In genomic region chr2:38533322-38533721, GRCm38 (mm10) we compare ENCODE assay signal across 8 mouse cellular contexts. TPM values are rescaled to one million over a fixed set of nuclear protein-coding genes. Genes with fewer than 3 reads are reported as not detected.
A peak's percentile ranks its signal among the peaks of the same experiment; 100 is the strongest.
DNase-seq lines count a peak whose midpoint lies in the region; ATAC-seq and TF ChIP-seq lines count a peak whose summit lies in the region.

No protein-coding gene starts in this region.

- TF ChIP-seq CTCF in heart, postnatal 0 days (IDR thresholded peaks at IDR 0.05; ENCODE audit: low read depth), result no peak

- DNase-seq in midbrain, embryonic 14.5 days, result no peak
- peak; percentile 84 for DNase-seq in heart, postnatal 0 days (ENCODE audit: low spot score)
- no peak for DNase-seq in liver, embryonic 11.5 days (ENCODE audit: low spot score)
- no peak for DNase-seq in frontal cortex, postnatal 10 days (ENCODE audit: low spot score in 2 of 2)
- no peak for DNase-seq in testis, postnatal 10 days (ENCODE audit: low spot score)
- no peak for DNase-seq in urinary bladder, postnatal 10 days (ENCODE audit: low spot score)

- H3K4me3 ChIP-seq in midbrain, embryonic 13.5 days (replicated peaks), result no peak overlapping the region
- no peak overlapping the region for H3K4me3 ChIP-seq in midbrain, embryonic 14.5 days (replicated peaks; ENCODE audit: low read depth, low read length)
- no peak overlapping the region for H3K4me3 ChIP-seq in heart, postnatal 0 days (ENCODE audit: low read depth, low read length)
- H3K4me3 ChIP-seq in liver, embryonic 11.5 days (ENCODE audit: low read depth, low read length), result no peak overlapping the region
- H3K4me3 ChIP-seq in stomach, embryonic 15.5 days (replicated peaks), result no peak overlapping the region

- H3K4me2 ChIP-seq in midbrain, embryonic 13.5 days (replicated peaks), result no peak overlapping the region
- no peak overlapping the region for H3K4me2 ChIP-seq in midbrain, embryonic 14.5 days (ENCODE audit: low read length)
- 0 out of 2 replicates have a peak overlapping the region, but pooled peaks have one; percentile 22 for H3K4me2 ChIP-seq in heart, postnatal 0 days (ENCODE audit: low read depth, low read length)
- H3K4me2 ChIP-seq in liver, embryonic 11.5 days, result peak overlapping the region; percentile 44
- 0 out of 2 replicates have a peak overlapping the region, but pooled peaks have one; percentile 8 for H3K4me2 ChIP-seq in stomach, embryonic 15.5 days

- H3K27me3 ChIP-seq in midbrain, embryonic 13.5 days, result no peaks in the 10 kb centered on the region
- H3K27me3 ChIP-seq in midbrain, embryonic 14.5 days (ENCODE audit: control insufficient read depth, insufficient read depth, low read length), result no peaks in the 10 kb centered on the region
- H3K27me3 ChIP-seq in heart, postnatal 0 days (ENCODE audit: control insufficient read depth, insufficient read depth, low read length), result no peaks in the 10 kb centered on the region
- H3K27me3 ChIP-seq in liver, embryonic 11.5 days (replicated peaks; ENCODE audit: control insufficient read depth, insufficient read depth, low read length), result no peaks in the 10 kb centered on the region
- no peaks in the 10 kb centered on the region for H3K27me3 ChIP-seq in stomach, embryonic 15.5 days (replicated peaks)

- 0 out of 2 replicates have a peak overlapping the region, but pooled peaks have one; percentile 10 for H3K9ac ChIP-seq in midbrain, embryonic 13.5 days (replicated peaks)
- H3K9ac ChIP-seq in midbrain, embryonic 14.5 days (replicated peaks; ENCODE audit: low read length), result no peak overlapping the region
- H3K9ac ChIP-seq in heart, postnatal 0 days (replicated peaks; ENCODE audit: low read depth, low read length), result no peak overlapping the region
- H3K9ac ChIP-seq in liver, embryonic 11.5 days (ENCODE audit: low read depth, low read length), result no peak overlapping the region
- no peak overlapping the region for H3K9ac ChIP-seq in stomach, embryonic 15.5 days

- H3K4me1 ChIP-seq in midbrain, embryonic 13.5 days (replicated peaks), result peaks cover 74% of the 10 kb centered on the region
- H3K4me1 ChIP-seq in midbrain, embryonic 14.5 days (ENCODE audit: control insufficient read depth, insufficient read depth, low read length), result peaks cover 28% of the 10 kb centered on the region
- H3K4me1 ChIP-seq in heart, postnatal 0 days (ENCODE audit: control insufficient read depth, insufficient read depth), result peaks cover 72% of the 10 kb centered on the region
- peaks cover 82% of the 10 kb centered on the region for H3K4me1 ChIP-seq in liver, embryonic 11.5 days (replicated peaks; ENCODE audit: control insufficient read depth, insufficient read depth, low read length)
- H3K4me1 ChIP-seq in stomach, embryonic 15.5 days, result peaks cover 81% of the 10 kb centered on the region

- no peak for ATAC-seq in midbrain, embryonic 13.5 days
- ATAC-seq in midbrain, embryonic 14.5 days (ENCODE audit: low FRiP score, low TSS enrichment), result no peak
- ATAC-seq in heart, postnatal 0 days (ENCODE audit: insufficient read depth, low read depth), result peak; percentile 61
- peak; percentile 43 for ATAC-seq in liver, embryonic 11.5 days (replicated peaks; ENCODE audit: low FRiP score)
- ATAC-seq in stomach, embryonic 15.5 days (ENCODE audit: insufficient read depth, low FRiP score, low read depth), result no peak

- no peaks in the 10 kb centered on the region for H3K9me3 ChIP-seq in midbrain, embryonic 13.5 days
- no peaks in the 10 kb centered on the region for H3K9me3 ChIP-seq in midbrain, embryonic 14.5 days (ENCODE audit: control insufficient read depth, low read length)
- H3K9me3 ChIP-seq in heart, postnatal 0 days (replicated peaks; ENCODE audit: control insufficient read depth, low read length), result no peaks in the 10 kb centered on the region
- H3K9me3 ChIP-seq in liver, embryonic 11.5 days (ENCODE audit: control insufficient read depth, low read length), result no peaks in the 10 kb centered on the region
- H3K9me3 ChIP-seq in stomach, embryonic 15.5 days, result no peaks in the 10 kb centered on the region

- no peak overlapping the region for H3K27ac ChIP-seq in midbrain, embryonic 13.5 days
- no peak overlapping the region for H3K27ac ChIP-seq in midbrain, embryonic 14.5 days (replicated peaks; ENCODE audit: low read depth, low read length)
- peak overlapping the region; percentile 84 for H3K27ac ChIP-seq in heart, postnatal 0 days (ENCODE audit: low read depth)
- H3K27ac ChIP-seq in liver, embryonic 11.5 days (ENCODE audit: low read depth, low read length), result peak overlapping the region; percentile 50; the same call in 1 of the 2 replicates
- H3K27ac ChIP-seq in stomach, embryonic 15.5 days, result peak overlapping the region; percentile 50; the same call in 1 of the 2 replicates

- H3K36me3 ChIP-seq in midbrain, embryonic 13.5 days, result no peaks in the 10 kb centered on the region
- no peaks in the 10 kb centered on the region for H3K36me3 ChIP-seq in midbrain, embryonic 14.5 days (ENCODE audit: control insufficient read depth, insufficient read depth, low read length)
- H3K36me3 ChIP-seq in heart, postnatal 0 days (replicated peaks; ENCODE audit: control insufficient read depth, insufficient read depth, low read length), result no peaks in the 10 kb centered on the region
- H3K36me3 ChIP-seq in liver, embryonic 11.5 days (ENCODE audit: control insufficient read depth, insufficient read depth, low read length), result no peaks in the 10 kb centered on the region
- no peaks in the 10 kb centered on the region for H3K36me3 ChIP-seq in stomach, embryonic 15.5 days

- 78% methylated on average over 6 of the region's 6 CpGs for WGBS in midbrain, embryonic 13.5 days
- WGBS in midbrain, embryonic 14.5 days, result 80% methylated on average over 6 of the region's 6 CpGs
- WGBS in heart, postnatal 0 days, result 8% methylated on average over 6 of the region's 6 CpGs
- WGBS in liver, embryonic 11.5 days, result 14% methylated on average over 6 of the region's 6 CpGs
- WGBS in stomach, embryonic 15.5 days, result 34% methylated on average over 6 of the region's 6 CpGs

- peak; percentile 99 for TF ChIP-seq EP300 in heart, postnatal 0 days (IDR thresholded peaks at IDR 0.05; ENCODE audit: low read depth)

RNA-seq across cellular contexts. Expression of gene Nek6, which starts 21.9 kb away (rescaled TPM):
- 63.2 and 72.9 TPM in 2 replicates for polyA plus RNA-seq in midbrain, embryonic 13.5 days (2015; fragmentation: Nextera tagmentation; extraction: Ambion mirVana)
- polyA plus RNA-seq in midbrain, embryonic 14.5 days (2014; fragmentation: Nextera tagmentation; extraction: Ambion mirVana), result 59.8 and 62.3 TPM in 2 replicates
- total RNA-seq in heart, postnatal 0 days (2014; rRNA removed; ENCODE audit: low replicate concordance), result 12.3 and 18.1 TPM in 2 replicates
- 25.5 and 26.5 TPM in 2 replicates for polyA plus RNA-seq in heart, postnatal 0 days (2015; fragmentation: Nextera tagmentation; extraction: Ambion mirVana)
- polyA plus RNA-seq in liver, embryonic 11.5 days (2014; fragmentation: Nextera tagmentation; extraction: Ambion mirVana), result 64.9 and 66.2 TPM in 2 replicates
- 109 and 111 TPM in 2 replicates for polyA plus RNA-seq in stomach, embryonic 15.5 days (2015; fragmentation: Nextera tagmentation; extraction: Ambion mirVana)

Comparison
In these comparisons a context has a peak if more than half of its experiments do, and no peak if none do; other contexts are left out.
1. ATAC-seq: peak in heart, postnatal 0 days (single experiment) and liver, embryonic 11.5 days (single experiment); none in midbrain, embryonic 13.5 days (single experiment), midbrain, embryonic 14.5 days (single experiment) and stomach, embryonic 15.5 days (single experiment).
2. H3K27ac ChIP-seq: peak in heart, postnatal 0 days (single experiment), liver, embryonic 11.5 days (single experiment) and stomach, embryonic 15.5 days (single experiment); none in midbrain, embryonic 13.5 days (single experiment) and midbrain, embryonic 14.5 days (single experiment).
3. H3K4me2 ChIP-seq: peak in heart, postnatal 0 days (single experiment), liver, embryonic 11.5 days (single experiment) and stomach, embryonic 15.5 days (single experiment); none in midbrain, embryonic 13.5 days (single experiment) and midbrain, embryonic 14.5 days (single experiment).